Comparison of ENCODE assay signal across 8 mouse cellular contexts in genomic region chr17:46159236-46159635, GRCm38 (mm10). TPM values are rescaled to one million over a fixed set of nuclear protein-coding genes. Genes with fewer than 3 reads are reported as not detected.
DNase-seq lines count a peak whose midpoint lies in the region; ATAC-seq and TF ChIP-seq lines count a peak whose summit lies in the region.

No protein-coding gene starts in this region.

- ATAC-seq in midbrain, embryonic 15.5 days (replicated peaks): no peak
- ATAC-seq in midbrain, embryonic 16.5 days: no peak
- no peak for ATAC-seq in intestine, postnatal 0 days
- ATAC-seq in stomach, embryonic 15.5 days (ENCODE audit: insufficient read depth, low FRiP score, low read depth): no peak; the same call in 1 of the 2 replicates

- H3K27me3 ChIP-seq in midbrain, embryonic 15.5 days (replicated peaks): no peaks in the 10 kb centered on the region
- H3K27me3 ChIP-seq in midbrain, embryonic 16.5 days (ENCODE audit: control insufficient read depth, insufficient read depth, low read depth, low read length): no peaks in the 10 kb centered on the region
- no peaks in the 10 kb centered on the region for H3K27me3 ChIP-seq in intestine, postnatal 0 days (replicated peaks; ENCODE audit: control insufficient read depth, insufficient read depth, low read length)
- no peaks in the 10 kb centered on the region for H3K27me3 ChIP-seq in stomach, embryonic 15.5 days (replicated peaks)

- no peak for TF ChIP-seq CTCF in gastrocnemius, adult 2 months (IDR thresholded peaks at IDR 0.05)
- no peak for TF ChIP-seq CTCF in intestine, postnatal 0 days (IDR thresholded peaks at IDR 0.05; ENCODE audit: low read depth)

- no peaks in the 10 kb centered on the region for H3K36me3 ChIP-seq in midbrain, embryonic 15.5 days (replicated peaks)
- H3K36me3 ChIP-seq in midbrain, embryonic 16.5 days (ENCODE audit: control insufficient read depth, insufficient read depth, low read length): peaks cover under 1% of the 10 kb centered on the region; the same call in 1 of the 2 replicates
- H3K36me3 ChIP-seq in intestine, postnatal 0 days (ENCODE audit: control insufficient read depth, insufficient read depth): peaks cover 5% of the 10 kb centered on the region
- H3K36me3 ChIP-seq in stomach, embryonic 15.5 days: peaks cover 5% of the 10 kb centered on the region

- H3K4me2 ChIP-seq in midbrain, embryonic 15.5 days: peak overlapping the region; percentile 65; the same call in 1 of the 2 replicates
- H3K4me2 ChIP-seq in midbrain, embryonic 16.5 days (ENCODE audit: low read length): no peak overlapping the region
- H3K4me2 ChIP-seq in intestine, postnatal 0 days (replicated peaks; ENCODE audit: low read depth): peak overlapping the region; percentile 81
- peak overlapping the region; percentile 86; the same call in 1 of the 2 replicates for H3K4me2 ChIP-seq in stomach, embryonic 15.5 days

- DNase-seq in gastrocnemius, adult 2 months: no peak
- no peak for DNase-seq in gastrocnemius, postnatal 25 days
- DNase-seq in adrenal gland, postnatal 25 days: no peak
- no peak for DNase-seq in gastrocnemius, postnatal 4 days (ENCODE audit: low spot score in 2 of 2)

- no peaks in the 10 kb centered on the region for H3K9me3 ChIP-seq in midbrain, embryonic 15.5 days
- H3K9me3 ChIP-seq in midbrain, embryonic 16.5 days (replicated peaks; ENCODE audit: control insufficient read depth, low read length, poor library complexity, severe bottlenecking): no peaks in the 10 kb centered on the region
- H3K9me3 ChIP-seq in intestine, postnatal 0 days (ENCODE audit: control insufficient read depth): no peaks in the 10 kb centered on the region
- no peaks in the 10 kb centered on the region for H3K9me3 ChIP-seq in stomach, embryonic 15.5 days

- no peak overlapping the region for H3K9ac ChIP-seq in midbrain, embryonic 15.5 days
- H3K9ac ChIP-seq in midbrain, embryonic 16.5 days (ENCODE audit: low read depth, low read length): no peak overlapping the region
- no peak overlapping the region for H3K9ac ChIP-seq in intestine, postnatal 0 days (ENCODE audit: low read depth, low read length)
- H3K9ac ChIP-seq in stomach, embryonic 15.5 days: no peak overlapping the region

- peaks cover 26% of the 10 kb centered on the region for H3K4me1 ChIP-seq in midbrain, embryonic 15.5 days
- peaks cover 26% of the 10 kb centered on the region for H3K4me1 ChIP-seq in midbrain, embryonic 16.5 days (ENCODE audit: control insufficient read depth, insufficient read depth, low read length)
- H3K4me1 ChIP-seq in intestine, postnatal 0 days (replicated peaks; ENCODE audit: control insufficient read depth, insufficient read depth, low read length): peaks cover 7% of the 10 kb centered on the region; the same call in 1 of the 2 replicates
- H3K4me1 ChIP-seq in stomach, embryonic 15.5 days: peaks cover 21% of the 10 kb centered on the region

- H3K4me3 ChIP-seq in gastrocnemius, adult 2 months: peak overlapping the region; percentile 92
- no peak overlapping the region for H3K4me3 ChIP-seq in midbrain, embryonic 15.5 days
- no peak overlapping the region for H3K4me3 ChIP-seq in midbrain, embryonic 16.5 days (ENCODE audit: low read depth, low read length)
- peak overlapping the region; percentile 80 for H3K4me3 ChIP-seq in intestine, postnatal 0 days (ENCODE audit: low read depth, low read length)
- peak overlapping the region; percentile 75 for H3K4me3 ChIP-seq in stomach, embryonic 15.5 days (replicated peaks)

- intact Hi-C loops in gastrocnemius, adult 2 months (cut with DNase I): loop anchor here (10.0 kb wide), 1 partner anchor 574 kb away; no protein-coding TSS in a partner anchor

- H3K27ac ChIP-seq in gastrocnemius, adult 2 months: peak overlapping the region; percentile 98
- H3K27ac ChIP-seq in midbrain, embryonic 15.5 days: no peak overlapping the region
- H3K27ac ChIP-seq in midbrain, embryonic 16.5 days (ENCODE audit: low read length): no peak overlapping the region
- H3K27ac ChIP-seq in intestine, postnatal 0 days (ENCODE audit: low read depth, low read length): peak overlapping the region; percentile 91
- H3K27ac ChIP-seq in stomach, embryonic 15.5 days: peak overlapping the region; percentile 93

- WGBS in midbrain, embryonic 15.5 days: 59% methylated on average over 2 of the region's 2 CpGs
- 78% methylated on average over 2 of the region's 2 CpGs for WGBS in midbrain, embryonic 16.5 days
- WGBS in intestine, postnatal 0 days: 36% methylated on average over 2 of the region's 2 CpGs
- 58% methylated on average over 2 of the region's 2 CpGs for WGBS in stomach, embryonic 15.5 days

RNA-seq across cellular contexts. Expression of gene Gtpbp2, which starts 1.6 kb away (rescaled TPM):
- 10 to 100 TPM; 52.7 to 55.2 TPM for total RNA-seq in gastrocnemius, adult 2 months (2021)
- 10 to 100 TPM; 46.5 to 50.8 TPM for total RNA-seq in gastrocnemius, postnatal 25 days (2021)
- 46.2 and 46.3 TPM in 2 replicates for polyA plus RNA-seq in midbrain, embryonic 15.5 days (2015; fragmentation: Nextera tagmentation; extraction: Ambion mirVana)
- 41.3 and 42.8 TPM in 2 replicates for polyA plus RNA-seq in midbrain, embryonic 16.5 days (2015; fragmentation: Nextera tagmentation; extraction: Ambion mirVana)
- polyA plus RNA-seq in intestine, postnatal 0 days (2015; fragmentation: Nextera tagmentation; extraction: Ambion mirVana): 22.2 and 28.3 TPM in 2 replicates
- 34.7 and 35.8 TPM in 2 replicates for polyA plus RNA-seq in stomach, embryonic 15.5 days (2015; fragmentation: Nextera tagmentation; extraction: Ambion mirVana)
- total RNA-seq in adrenal gland, postnatal 25 days (2021): 101 and 112 TPM in 2 replicates
- 10 to 100 TPM; 70.2 to 77.6 TPM for total RNA-seq in gastrocnemius, postnatal 4 days (2021)

RNA-seq across cellular contexts. Expression of gene Mad2l1bp, which starts 5.9 kb away (rescaled TPM):
- 10 to 100 TPM; 20.8 to 25.1 TPM for total RNA-seq in gastrocnemius, adult 2 months (2021)
- total RNA-seq in gastrocnemius, postnatal 25 days (2021): 10 to 100 TPM; 16.5 to 18.3 TPM
- polyA plus RNA-seq in midbrain, embryonic 15.5 days (2015; fragmentation: Nextera tagmentation; extraction: Ambion mirVana): 21.3 and 24.8 TPM in 2 replicates
- 21.9 and 22.6 TPM in 2 replicates for polyA plus RNA-seq in midbrain, embryonic 16.5 days (2015; fragmentation: Nextera tagmentation; extraction: Ambion mirVana)
- polyA plus RNA-seq in intestine, postnatal 0 days (2015; fragmentation: Nextera tagmentation; extraction: Ambion mirVana): 38.1 and 40.2 TPM in 2 replicates
- 32.9 and 33.3 TPM in 2 replicates for polyA plus RNA-seq in stomach, embryonic 15.5 days (2015; fragmentation: Nextera tagmentation; extraction: Ambion mirVana)
- total RNA-seq in adrenal gland, postnatal 25 days (2021): 18.3 and 20.6 TPM in 2 replicates
- 10 to 100 TPM; 15.7 to 17.6 TPM for total RNA-seq in gastrocnemius, postnatal 4 days (2021)

RNA-seq across cellular contexts. Expression of gene Rsph9, which starts 15.2 kb away (rescaled TPM):
- total RNA-seq in gastrocnemius, adult 2 months (2021): under 1 TPM; 0.47 to 0.61 TPM
- under 1 TPM; 0.29 to 0.38 TPM for total RNA-seq in gastrocnemius, postnatal 25 days (2021)
- 51.2 and 51.9 TPM in 2 replicates for polyA plus RNA-seq in midbrain, embryonic 15.5 days (2015; fragmentation: Nextera tagmentation; extraction: Ambion mirVana)
- 61.6 and 74.5 TPM in 2 replicates for polyA plus RNA-seq in midbrain, embryonic 16.5 days (2015; fragmentation: Nextera tagmentation; extraction: Ambion mirVana)
- polyA plus RNA-seq in intestine, postnatal 0 days (2015; fragmentation: Nextera tagmentation; extraction: Ambion mirVana): 4.7 and 5.1 TPM in 2 replicates
- polyA plus RNA-seq in stomach, embryonic 15.5 days (2015; fragmentation: Nextera tagmentation; extraction: Ambion mirVana): 8.7 and 11.6 TPM in 2 replicates
- 4.4 and 7.6 TPM in 2 replicates for total RNA-seq in adrenal gland, postnatal 25 days (2021)
- 1 to 10 TPM; 1.1 to 1.4 TPM for total RNA-seq in gastrocnemius, postnatal 4 days (2021)

RNA-seq across cellular contexts. Expression of gene Polh, which starts 43.2 kb away (rescaled TPM):
- total RNA-seq in gastrocnemius, adult 2 months (2021): 10 to 100 TPM; 11.8 to 14.1 TPM
- total RNA-seq in gastrocnemius, postnatal 25 days (2021): 10 to 100 TPM; 10.6 to 10.9 TPM
- polyA plus RNA-seq in midbrain, embryonic 15.5 days (2015; fragmentation: Nextera tagmentation; extraction: Ambion mirVana): 7.4 and 8.2 TPM in 2 replicates
- polyA plus RNA-seq in midbrain, embryonic 16.5 days (2015; fragmentation: Nextera tagmentation; extraction: Ambion mirVana): 7.7 and 7.8 TPM in 2 replicates
- 4.7 and 5.7 TPM in 2 replicates for polyA plus RNA-seq in intestine, postnatal 0 days (2015; fragmentation: Nextera tagmentation; extraction: Ambion mirVana)
- 15.3 and 15.4 TPM in 2 replicates for polyA plus RNA-seq in stomach, embryonic 15.5 days (2015; fragmentation: Nextera tagmentation; extraction: Ambion mirVana)
- total RNA-seq in adrenal gland, postnatal 25 days (2021): 43.2 and 44.9 TPM in 2 replicates
- 10 to 100 TPM; 19.6 to 20.2 TPM for total RNA-seq in gastrocnemius, postnatal 4 days (2021)

RNA-seq across cellular contexts. Expression of gene Xpo5, which starts 43.3 kb away (rescaled TPM):
- total RNA-seq in gastrocnemius, adult 2 months (2021): 10 to 100 TPM; 10.8 to 12.2 TPM
- total RNA-seq in gastrocnemius, postnatal 25 days (2021): 1 to 10 TPM; 9.0 to 9.4 TPM
- polyA plus RNA-seq in midbrain, embryonic 15.5 days (2015; fragmentation: Nextera tagmentation; extraction: Ambion mirVana): 40.4 and 41.0 TPM in 2 replicates
- polyA plus RNA-seq in midbrain, embryonic 16.5 days (2015; fragmentation: Nextera tagmentation; extraction: Ambion mirVana): 36.0 and 37.4 TPM in 2 replicates
- polyA plus RNA-seq in intestine, postnatal 0 days (2015; fragmentation: Nextera tagmentation; extraction: Ambion mirVana): 7.7 and 8.2 TPM in 2 replicates
- polyA plus RNA-seq in stomach, embryonic 15.5 days (2015; fragmentation: Nextera tagmentation; extraction: Ambion mirVana): 30.1 and 33.3 TPM in 2 replicates
- 83.4 and 92.1 TPM in 2 replicates for total RNA-seq in adrenal gland, postnatal 25 days (2021)
- 10 to 100 TPM; 23.0 to 26.8 TPM for total RNA-seq in gastrocnemius, postnatal 4 days (2021)

Comparison
In these comparisons a context has a peak if more than half of its experiments do, and no peak if none do; other contexts are left out.
1. H3K27ac ChIP-seq: peak in gastrocnemius, adult 2 months (single experiment), intestine, postnatal 0 days (single experiment) and stomach, embryonic 15.5 days (single experiment); none in midbrain, embryonic 15.5 days (single experiment) and midbrain, embryonic 16.5 days (single experiment).
2. H3K4me3 ChIP-seq: peak in gastrocnemius, adult 2 months (single experiment), intestine, postnatal 0 days (single experiment) and stomach, embryonic 15.5 days (single experiment); none in midbrain, embryonic 15.5 days (single experiment) and midbrain, embryonic 16.5 days (single experiment).